ENCODE assay signal across 21 mouse cellular contexts in the genomic region with DNA sequence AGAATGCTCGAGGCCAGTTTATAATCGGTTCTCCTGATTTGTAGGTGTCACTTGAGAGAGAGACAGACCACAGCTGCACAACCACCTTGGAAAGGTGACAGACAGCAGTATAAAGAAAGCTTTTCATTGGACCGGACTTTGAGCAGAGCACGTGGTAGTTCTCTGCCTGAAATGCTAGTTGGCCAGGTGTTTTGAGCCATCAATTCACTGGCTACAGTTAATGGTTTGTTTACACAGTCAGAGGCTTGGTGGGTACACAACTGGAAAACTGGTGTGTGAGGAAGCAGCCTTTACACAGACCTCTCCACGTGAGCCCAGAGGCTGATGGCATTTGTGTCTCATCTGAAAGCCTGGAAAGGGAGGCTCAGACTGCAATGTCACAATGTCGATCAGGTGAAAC.
DNase-seq lines count a peak whose midpoint lies in the region; ATAC-seq lines count a peak whose summit lies in the region.
"Had no signal": no experiment of that assay in that cellular context is flagged by ENCODE, and none has a peak within 500 bp of the region (broad histone marks: within the 10 kb centered on the region; RNA-seq: fewer than 3 reads in every experiment).

No protein-coding gene starts in this region.

- no peak overlapping the region for H3K4me2 ChIP-seq in embryonic facial prominence, embryonic 14.5 days (ENCODE audit: low read depth, low read length)
- H3K4me2 ChIP-seq in intestine, embryonic 16.5 days (ENCODE audit: low read depth, low read length): no peak overlapping the region
- H3K4me2 ChIP-seq in neural tube, embryonic 15.5 days: no peak overlapping the region
- H3K4me2 ChIP-seq: forebrain, embryonic 12.5 days; heart, embryonic 15.5 days; liver, embryonic 15.5 days; lung, embryonic 15.5 days; midbrain, embryonic 13.5 days; neural tube, embryonic 12.5 days had no signal

- no peaks in the 10 kb centered on the region for H3K9me3 ChIP-seq in embryonic facial prominence, embryonic 14.5 days (ENCODE audit: control insufficient read depth, low read length)
- no peaks in the 10 kb centered on the region for H3K9me3 ChIP-seq in embryonic facial prominence, embryonic 10.5 days
- no peaks in the 10 kb centered on the region for H3K9me3 ChIP-seq in intestine, embryonic 16.5 days (ENCODE audit: control insufficient read depth, low read length)
- H3K9me3 ChIP-seq in neural tube, embryonic 15.5 days (replicated peaks): no peaks in the 10 kb centered on the region
- H3K9me3 ChIP-seq: forebrain, embryonic 12.5 days; heart, embryonic 15.5 days; liver, embryonic 15.5 days; lung, embryonic 15.5 days; megakaryocyte, embryonic 14.5 days; midbrain, embryonic 13.5 days; neural tube, embryonic 12.5 days had no signal

- no peak overlapping the region for H3K4me3 ChIP-seq in embryonic facial prominence, embryonic 14.5 days (ENCODE audit: low read depth, low read length)
- H3K4me3 ChIP-seq in embryonic facial prominence, embryonic 10.5 days: no peak overlapping the region
- H3K4me3 ChIP-seq in intestine, embryonic 16.5 days (ENCODE audit: low read length): no peak overlapping the region
- H3K4me3 ChIP-seq in neural tube, embryonic 15.5 days (replicated peaks): no peak overlapping the region
- H3K4me3 ChIP-seq: erythroblast, embryonic 14.5 days; forebrain, embryonic 12.5 days; heart, embryonic 15.5 days; liver, embryonic 15.5 days; lung, embryonic 15.5 days; megakaryocyte, embryonic 14.5 days; midbrain, embryonic 13.5 days; neural tube, embryonic 12.5 days had no signal

- WGBS in embryonic facial prominence, embryonic 14.5 days: 82% methylated on average over 6 of the region's 6 CpGs
- WGBS in embryonic facial prominence, embryonic 10.5 days: 84% methylated on average over 6 of the region's 6 CpGs
- WGBS in intestine, embryonic 16.5 days: 54% methylated on average over 6 of the region's 6 CpGs
- WGBS in neural tube, embryonic 15.5 days: 64% methylated on average over 6 of the region's 6 CpGs

- no peak overlapping the region for H3K9ac ChIP-seq in embryonic facial prominence, embryonic 14.5 days (ENCODE audit: low read depth, low read length)
- no peak overlapping the region for H3K9ac ChIP-seq in intestine, embryonic 16.5 days (ENCODE audit: low read depth, low read length)
- H3K9ac ChIP-seq in neural tube, embryonic 15.5 days (replicated peaks): no peak overlapping the region
- H3K9ac ChIP-seq: forebrain, embryonic 12.5 days; heart, embryonic 15.5 days; liver, embryonic 15.5 days; lung, embryonic 15.5 days; midbrain, embryonic 13.5 days; neural tube, embryonic 12.5 days had no signal

- H3K4me1 ChIP-seq in embryonic facial prominence, embryonic 14.5 days (ENCODE audit: control insufficient read depth, insufficient read depth, low read length): 0 out of 2 replicates have a peak, but pooled peaks cover 4% of the 10 kb centered on the region
- H3K4me1 ChIP-seq in embryonic facial prominence, embryonic 10.5 days: no peaks in the 10 kb centered on the region
- H3K4me1 ChIP-seq in intestine, embryonic 16.5 days (ENCODE audit: control insufficient read depth, insufficient read depth, low read length): no peaks in the 10 kb centered on the region
- H3K4me1 ChIP-seq in neural tube, embryonic 15.5 days: 0 out of 2 replicates have a peak, but pooled peaks cover 5% of the 10 kb centered on the region
- H3K4me1 ChIP-seq: forebrain, embryonic 12.5 days; heart, embryonic 15.5 days; liver, embryonic 15.5 days; lung, embryonic 15.5 days; megakaryocyte, embryonic 14.5 days; midbrain, embryonic 13.5 days; neural tube, embryonic 12.5 days had no signal

- H3K27ac ChIP-seq in embryonic facial prominence, embryonic 14.5 days (replicated peaks; ENCODE audit: low read depth, low read length): 0 out of 2 replicates have a peak overlapping the region, but pooled peaks have one; percentile 22
- no peak overlapping the region for H3K27ac ChIP-seq in embryonic facial prominence, embryonic 10.5 days (replicated peaks)
- H3K27ac ChIP-seq in intestine, embryonic 16.5 days (ENCODE audit: low read length): no peak overlapping the region
- H3K27ac ChIP-seq in neural tube, embryonic 15.5 days (replicated peaks): 0 out of 2 replicates have a peak overlapping the region, but pooled peaks have one; percentile 39
- H3K27ac ChIP-seq: forebrain, embryonic 12.5 days; heart, embryonic 15.5 days; hindbrain, postnatal 0 days; liver, embryonic 15.5 days; lung, embryonic 15.5 days; midbrain, embryonic 13.5 days; neural tube, embryonic 12.5 days had no signal

- H3K27me3 ChIP-seq in embryonic facial prominence, embryonic 14.5 days (replicated peaks; ENCODE audit: control insufficient read depth, insufficient read depth, low read length): no peaks in the 10 kb centered on the region
- H3K27me3 ChIP-seq in embryonic facial prominence, embryonic 10.5 days (replicated peaks; ENCODE audit: low read depth, poor library complexity, severe bottlenecking): no peaks in the 10 kb centered on the region
- no peaks in the 10 kb centered on the region for H3K27me3 ChIP-seq in intestine, embryonic 16.5 days (replicated peaks; ENCODE audit: control insufficient read depth, insufficient read depth, low read length)
- H3K27me3 ChIP-seq in neural tube, embryonic 15.5 days (replicated peaks): no peaks in the 10 kb centered on the region
- H3K27me3 ChIP-seq: forebrain, embryonic 12.5 days; heart, embryonic 15.5 days; liver, embryonic 15.5 days; lung, embryonic 15.5 days; megakaryocyte, embryonic 14.5 days; midbrain, embryonic 13.5 days; neural tube, embryonic 12.5 days had no signal

- no peak for DNase-seq in embryonic facial prominence, embryonic 14.5 days (ENCODE audit: low spot score)
- DNase-seq in embryonic facial prominence, embryonic 10.5 days (ENCODE audit: low spot score): no peak
- peak; percentile 51 for DNase-seq in 3T3-L1 (ENCODE audit: low read depth, low spot score)
- DNase-seq in layer of hippocampus, adult 18-20 months (ENCODE audit: low spot score in 2 of 2): no peak
- DNase-seq in ovary, postnatal 14 days (ENCODE audit: low spot score): no peak
- DNase-seq: cerebellum, adult 9-11 months; kidney, adult 2 months; kidney, postnatal 14 days; liver; lung, postnatal 36 days had no signal

- no peaks in the 10 kb centered on the region for H3K36me3 ChIP-seq in embryonic facial prominence, embryonic 14.5 days (ENCODE audit: control insufficient read depth, insufficient read depth, low read length)
- no peaks in the 10 kb centered on the region for H3K36me3 ChIP-seq in embryonic facial prominence, embryonic 10.5 days (replicated peaks)
- no peaks in the 10 kb centered on the region for H3K36me3 ChIP-seq in intestine, embryonic 16.5 days (ENCODE audit: control insufficient read depth, insufficient read depth, low read length)
- H3K36me3 ChIP-seq in neural tube, embryonic 15.5 days: no peaks in the 10 kb centered on the region
- H3K36me3 ChIP-seq: forebrain, embryonic 12.5 days; heart, embryonic 15.5 days; liver, embryonic 15.5 days; lung, embryonic 15.5 days; midbrain, embryonic 13.5 days; neural tube, embryonic 12.5 days had no signal

- no peak for ATAC-seq in embryonic facial prominence, embryonic 14.5 days (ENCODE audit: low read depth)
- peak; percentile 84 for ATAC-seq in intestine, embryonic 16.5 days
- no peak for ATAC-seq in neural tube, embryonic 15.5 days (ENCODE audit: low FRiP score)
- ATAC-seq: hindbrain, postnatal 0 days; midbrain, embryonic 13.5 days had no signal

Comparison
In these comparisons a context has a peak if more than half of its experiments do, and no peak if none do; other contexts are left out.
1. H3K27ac ChIP-seq: peak in embryonic facial prominence, embryonic 14.5 days (single experiment) and neural tube, embryonic 15.5 days (single experiment); none in embryonic facial prominence, embryonic 10.5 days (single experiment) and intestine, embryonic 16.5 days (single experiment).